Mouse (Mus musculus) pancreas, adult 10 weeks (tissue): ENCODE measurements around the gene Fam3b. TPM values are rescaled to one million over a fixed set of nuclear protein-coding genes. Genes with fewer than 3 reads are reported as not detected.

Source experiments
- polyA plus RNA-seq: library from polyadenylated mRNA; stranded (reverse); fragments of 350-450 nt; fragmentation: Illumina TruSeq; extraction: RNeasy Lipid Tissue Mini Kit (QIAGEN cat#74804); gene quantifications from one replicate; pipeline ENCODE4 v1.2.3, GENCODE M21; 2015; ENCODE audit warnings: low read depth, low replicate concordance; ENCODE audit not compliant: insufficient read depth

Fam3b gene
- polyA plus RNA-seq = not detected

DNA sequence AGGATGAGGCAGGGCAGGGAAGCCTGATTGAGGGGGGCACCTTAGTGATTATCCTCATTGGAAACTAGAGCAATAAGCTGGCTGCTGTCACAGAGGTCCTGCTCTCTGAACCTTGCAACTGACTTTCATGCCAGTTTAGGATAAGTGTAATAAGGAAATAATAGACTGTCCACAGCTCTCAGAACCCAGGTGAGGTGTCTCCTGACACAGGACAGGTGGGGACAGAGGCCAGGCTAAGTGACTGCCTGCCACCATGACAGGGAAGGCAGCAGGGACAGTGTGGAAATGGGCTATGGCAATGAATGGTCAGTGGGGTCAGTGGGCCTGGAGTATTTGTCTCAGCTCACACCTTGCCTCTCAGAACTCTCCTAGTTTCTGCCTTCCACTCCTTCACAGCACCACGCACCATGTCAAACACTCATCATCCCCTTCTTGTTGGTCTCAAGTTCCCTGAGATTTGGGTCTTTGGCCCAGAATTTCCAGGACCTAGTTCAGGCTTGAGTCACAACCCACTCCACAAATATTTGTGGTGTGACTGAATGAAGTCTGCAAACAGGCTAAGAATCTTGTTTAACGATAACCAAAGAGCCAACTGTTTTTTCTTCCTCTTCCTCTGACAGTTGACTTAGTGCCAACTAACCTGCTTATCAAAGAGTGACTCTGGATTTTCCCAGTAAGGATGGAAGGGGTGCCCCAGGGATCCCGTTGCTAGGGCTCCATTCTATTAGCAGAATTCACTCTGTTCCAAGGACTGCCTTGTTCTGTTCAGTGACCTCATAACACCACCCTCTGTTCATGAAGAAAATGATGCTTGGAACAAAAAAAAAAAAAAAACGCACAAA lies at the start of gene Fam3b:
Gene Fam3b, minus strand, starts transcription at position 718 of the 842 bp plus-strand sequence.

DNA sequence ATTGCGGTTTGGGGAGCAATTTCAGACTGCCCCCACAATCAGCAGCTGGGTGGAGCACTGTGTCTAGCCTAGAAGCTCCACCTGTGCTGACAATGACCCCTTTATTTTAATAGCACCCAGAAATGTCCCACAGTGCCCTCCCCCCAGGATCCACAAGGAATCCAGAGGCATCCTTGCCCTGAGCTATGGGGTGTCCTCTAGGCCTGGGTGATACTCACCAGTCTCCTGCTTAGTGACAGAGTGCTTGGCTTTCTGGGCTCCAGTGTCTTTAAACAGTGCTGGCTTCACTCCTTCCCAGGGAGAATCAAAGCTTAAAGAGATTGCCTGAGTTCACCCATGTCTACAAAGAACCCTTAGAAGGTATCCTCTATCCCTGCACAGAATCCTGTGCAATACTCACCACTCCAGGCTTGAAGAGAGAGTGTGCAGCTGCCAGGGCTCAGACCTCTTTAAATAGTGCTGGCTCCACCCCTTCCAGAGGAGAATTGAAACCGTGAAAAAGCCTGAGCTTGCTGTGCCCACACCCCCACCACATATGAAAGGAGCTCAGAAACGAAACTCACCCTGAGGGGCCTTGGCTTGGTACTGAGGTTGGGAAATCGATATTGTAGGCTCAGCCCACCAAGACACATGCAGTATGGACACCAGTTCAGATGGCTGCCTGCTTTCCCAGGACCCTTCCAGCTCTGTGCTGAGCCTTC lies 52.0 kb downstream of the Fam3b start, which contains the start of gene Mx1:
Gene Mx1, minus strand, starts transcription at position 427 of the 701 bp plus-strand sequence.

Other genes with a start within 250 kb of the Fam3b start
- gene Bace2, start 158.1 kb downstream of the Fam3b start, polyA plus RNA-seq = 8.4 TPM
- not detected for gene Mx1, start 51.9 kb downstream of the Fam3b start, polyA plus RNA-seq
- 3.7 TPM for gene Tmprss2, start 96.4 kb upstream of the Fam3b start, polyA plus RNA-seq
- gene Ripk4, start 249.0 kb upstream of the Fam3b start, polyA plus RNA-seq = 2.3 TPM